Mouse (Mus musculus) mouse trophoblast stem cell (cell line): Measurements from ENCODE around the gene Sowahc.

Experiments used
- in situ Hi-C, 2 experiments: fragments of 300-500 bp; cut with MseI, MboI; formaldehyde crosslinking; loops; 2 replicates in 1 of 2; 3 replicates in 1 of 2; pipeline ENCODE4 v1.15.1; 2025

Gene Sowahc

DNA sequence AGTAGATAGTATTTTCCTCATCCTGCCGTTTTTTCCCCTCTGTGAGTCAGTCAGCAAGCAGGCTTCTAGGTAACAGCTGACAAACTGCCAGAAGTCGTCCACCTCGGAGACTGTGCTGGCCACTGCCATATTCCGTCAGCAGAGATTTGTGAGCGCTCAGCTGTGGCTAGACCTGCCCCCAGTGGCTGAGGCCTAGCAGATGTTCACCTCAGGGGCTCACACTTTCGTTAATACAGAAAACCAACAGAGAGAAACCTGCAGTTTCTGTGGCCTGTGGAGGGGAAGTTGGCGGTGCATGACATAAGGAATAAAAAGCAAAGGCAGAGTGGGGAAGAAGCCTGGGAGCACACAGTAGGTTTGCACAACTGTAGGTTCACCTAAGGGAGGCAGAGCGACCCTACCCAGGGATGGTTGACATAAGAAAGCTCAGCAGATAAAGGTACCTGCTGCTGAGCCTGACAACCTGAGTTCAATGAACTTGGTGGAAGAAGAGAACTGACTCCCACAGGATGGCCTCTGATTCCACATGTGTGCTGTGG lies 31.9 kb downstream of the Sowahc start:
- in situ Hi-C loops, result no loop called here

DNA sequence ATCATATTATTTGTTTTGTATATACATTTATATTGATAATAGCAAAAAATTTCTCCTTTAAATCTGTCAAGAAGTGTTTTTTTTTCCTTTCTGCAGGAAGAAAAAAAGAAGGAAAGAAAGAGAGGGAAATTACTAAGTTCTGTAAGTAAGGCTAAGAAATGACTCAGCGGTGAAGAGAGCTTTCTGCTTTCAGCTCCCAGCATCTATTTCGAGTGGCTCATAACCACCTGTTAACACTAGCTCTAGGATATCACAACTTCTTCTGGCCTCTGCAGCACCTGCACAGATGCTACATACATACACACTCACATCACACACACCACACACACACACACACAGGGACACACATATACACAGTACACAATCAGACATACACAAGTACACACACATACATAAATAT lies 34.8 kb downstream of the Sowahc start:
- in situ Hi-C loops, result no loop called here

DNA sequence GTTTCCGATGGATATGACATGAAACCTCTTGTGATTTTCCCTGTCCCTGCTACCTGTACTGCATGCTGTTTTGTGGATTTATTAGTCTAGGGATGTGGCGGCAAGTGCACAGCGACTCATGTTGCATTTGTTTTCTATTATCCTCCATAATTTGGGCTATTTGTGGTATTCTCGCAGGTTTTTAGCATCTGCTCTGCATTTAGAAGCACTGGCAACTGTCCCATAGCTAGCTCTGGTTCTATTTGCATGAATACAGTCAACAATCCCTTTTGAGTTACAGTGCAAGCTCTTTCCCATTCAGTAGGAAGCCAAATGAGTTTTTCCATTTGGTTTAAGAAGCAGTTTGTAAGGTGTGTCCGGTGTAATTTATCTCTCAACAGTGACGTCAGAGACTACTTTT lies 37.8 kb downstream of the Sowahc start:
- in situ Hi-C loops, result no loop called here

DNA sequence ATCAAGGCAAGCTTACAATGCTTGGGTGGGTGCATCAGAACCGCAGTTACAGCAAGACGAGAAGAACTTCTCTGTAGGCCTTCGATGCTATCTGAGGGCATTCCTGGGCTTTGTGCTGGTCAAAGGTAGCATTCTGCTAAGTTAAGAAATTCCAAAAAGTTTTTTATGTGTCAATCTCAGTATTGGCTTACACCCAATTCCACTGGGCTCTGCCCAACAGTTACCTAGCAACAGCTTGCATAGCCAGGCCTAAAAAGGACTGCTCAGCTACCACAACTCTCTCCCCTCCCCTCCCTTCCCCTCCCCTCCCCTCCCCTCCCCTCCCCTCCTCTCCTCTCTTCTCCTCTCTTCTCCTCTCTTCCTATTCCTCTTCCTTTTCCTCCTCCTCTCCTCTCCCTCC lies 39.9 kb downstream of the Sowahc start:
- in situ Hi-C loops, result no loop called here

DNA sequence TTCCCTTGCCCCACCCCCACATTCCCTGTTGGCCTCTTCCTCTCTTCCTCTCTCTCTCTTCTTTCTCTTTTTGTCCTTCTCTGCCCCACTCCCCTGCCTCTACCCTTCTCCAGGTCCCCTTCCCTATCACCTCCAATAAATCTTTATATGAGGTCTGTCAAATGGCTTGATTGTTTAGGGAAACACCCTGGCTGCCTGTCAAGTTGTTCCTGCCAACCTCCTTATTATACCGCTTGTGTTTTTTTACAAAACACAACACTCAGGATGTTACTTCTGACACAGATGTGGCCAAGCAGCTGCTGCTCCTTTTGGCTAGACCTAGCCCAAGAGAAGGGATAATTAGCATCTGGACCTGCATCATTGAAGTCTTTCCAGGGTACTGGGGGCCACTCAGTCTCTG lies 40.3 kb downstream of the Sowahc start:
- in situ Hi-C loops, result no loop called here

DNA sequence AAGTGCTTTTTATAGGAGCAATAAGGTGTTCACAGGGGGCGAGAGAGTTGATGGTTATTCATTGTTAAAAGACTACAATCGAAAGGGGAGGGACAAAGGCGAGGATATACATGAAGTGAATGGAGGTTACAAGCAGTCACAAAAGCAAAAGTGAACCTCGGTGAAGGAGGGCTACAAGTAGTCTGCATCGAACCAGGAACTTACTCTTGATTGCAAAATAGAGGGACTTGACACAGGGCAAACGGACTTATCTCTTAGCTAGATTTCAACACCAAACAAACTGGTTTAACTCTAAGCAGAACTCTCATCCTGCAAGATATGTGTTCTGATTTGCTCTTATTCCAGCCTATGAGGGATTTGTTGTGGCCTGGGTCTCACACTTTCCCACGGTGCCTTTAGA lies 41.2 kb downstream of the Sowahc start:
- in situ Hi-C loops, result no loop called here

DNA sequence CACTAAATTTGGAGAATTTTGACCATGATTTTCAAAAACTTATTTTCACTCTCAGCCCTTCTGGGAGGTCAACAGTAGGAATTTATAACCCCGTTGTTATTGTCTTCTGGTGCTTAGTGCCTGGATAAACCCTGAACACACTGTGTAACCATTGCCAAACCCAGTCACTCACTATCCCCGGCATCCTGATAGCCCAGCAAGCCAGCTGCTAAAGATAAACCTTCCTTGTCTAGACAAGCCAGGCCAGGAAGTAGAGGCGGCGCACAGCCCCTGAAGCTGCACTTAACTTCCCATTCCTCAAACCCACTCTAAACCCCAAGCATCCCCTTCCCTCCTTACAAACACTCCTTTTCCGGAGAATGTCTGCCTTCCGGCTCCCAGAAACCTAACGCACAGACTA lies 43.3 kb downstream of the Sowahc start:
- in situ Hi-C loops, result no loop called here

DNA sequence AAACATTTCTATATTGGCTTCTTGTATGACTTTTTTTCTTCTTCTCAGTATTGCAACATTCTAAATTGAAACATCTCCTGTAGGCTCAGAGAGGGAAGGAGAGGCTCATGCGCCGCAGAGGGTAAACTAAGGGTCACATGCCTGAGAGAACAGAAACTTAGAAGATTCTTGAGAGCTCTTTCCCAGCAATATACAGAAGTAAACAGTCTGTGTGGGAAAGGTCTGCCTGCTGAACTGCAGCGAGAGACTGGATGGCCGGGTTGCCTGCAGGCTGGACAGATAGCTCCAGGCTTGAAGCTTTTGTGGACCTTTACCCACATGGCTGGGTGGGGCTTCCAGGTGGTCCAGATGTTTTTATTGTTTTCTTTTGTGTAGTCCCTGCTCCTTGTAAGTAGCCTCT lies 43.9 kb downstream of the Sowahc start:
- in situ Hi-C loops, result no loop called here

DNA sequence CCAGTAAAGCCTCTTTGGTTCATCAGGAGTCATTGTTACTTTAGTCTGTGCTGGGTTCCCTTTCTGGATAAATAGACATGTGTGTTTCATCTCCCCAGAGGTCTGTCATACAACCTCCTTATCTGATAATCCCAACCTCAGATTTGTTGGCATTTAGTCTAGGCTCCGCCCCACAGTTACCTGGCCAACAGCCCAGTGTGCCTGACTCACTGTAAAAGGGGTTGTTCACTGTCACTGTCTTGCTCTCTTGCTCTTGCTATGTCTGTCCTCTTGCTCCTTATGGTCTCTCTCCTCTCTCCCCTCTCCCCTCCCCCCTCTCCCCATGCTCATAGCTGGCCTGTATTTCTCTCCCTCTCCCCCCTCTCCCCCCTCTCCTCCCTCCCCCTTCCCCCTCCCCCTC lies 44.3 kb downstream of the Sowahc start:
- in situ Hi-C loops, result no loop called here

DNA sequence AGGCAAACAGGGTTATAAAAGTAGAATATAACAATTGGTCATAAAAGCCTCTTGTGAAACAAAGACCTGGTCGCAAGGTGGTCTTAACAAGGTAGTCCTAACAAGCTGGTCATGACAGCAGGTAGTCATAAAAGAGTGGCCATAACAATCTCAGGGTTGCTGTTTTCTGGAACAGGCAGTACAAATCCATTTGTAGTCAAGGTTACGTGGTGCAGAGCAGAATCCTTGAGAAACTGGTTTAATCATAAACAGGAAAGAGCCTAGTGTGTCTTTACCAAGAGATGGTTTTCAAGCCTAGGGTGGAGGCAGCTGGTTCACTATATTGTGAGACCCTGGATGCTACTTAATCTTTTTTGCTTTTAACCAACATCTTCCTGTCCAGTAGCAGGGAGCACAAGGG lies 45.5 kb downstream of the Sowahc start:
- in situ Hi-C loops, result no loop called here

DNA sequence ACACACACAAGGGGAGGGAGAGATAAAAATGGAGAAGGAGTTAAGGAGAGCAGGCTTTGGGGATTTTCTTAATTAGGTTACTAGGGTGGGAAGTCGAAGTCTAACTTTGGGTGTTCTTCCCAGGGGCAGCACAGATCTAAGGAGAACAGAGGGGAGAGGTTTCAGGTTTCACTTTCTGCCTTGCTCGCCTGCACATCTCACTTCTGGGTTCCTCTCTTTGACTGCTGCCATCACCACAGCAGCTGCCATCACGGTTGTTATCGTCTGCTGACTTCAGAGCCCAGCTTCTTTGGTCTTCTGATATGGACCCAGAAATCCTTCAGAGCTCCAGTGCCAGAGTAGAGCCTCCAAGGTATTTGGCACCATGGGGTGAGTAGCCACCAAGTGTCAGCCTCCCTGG lies 46.4 kb downstream of the Sowahc start:
- in situ Hi-C loops, result no loop called here

DNA sequence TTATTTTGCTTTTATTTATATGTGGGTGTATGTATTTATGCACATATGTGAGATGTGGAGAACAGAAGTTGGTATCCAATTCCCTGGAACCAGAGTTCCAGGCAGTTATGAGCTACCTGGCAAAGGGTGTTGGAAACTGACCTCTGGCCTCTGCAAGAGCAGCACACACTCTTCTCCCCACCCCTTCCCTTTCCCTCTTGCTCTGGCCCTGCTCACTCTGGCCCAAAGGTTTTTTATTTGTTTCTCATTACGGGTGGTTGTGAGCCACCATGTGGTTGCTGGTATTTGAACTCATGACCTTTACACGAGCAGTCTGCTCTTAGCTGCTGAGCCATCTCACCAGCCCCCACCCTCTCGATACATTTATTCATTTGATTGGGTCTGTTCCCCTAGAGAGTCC lies 47.0 kb downstream of the Sowahc start:
- in situ Hi-C loops, result no loop called here

DNA sequence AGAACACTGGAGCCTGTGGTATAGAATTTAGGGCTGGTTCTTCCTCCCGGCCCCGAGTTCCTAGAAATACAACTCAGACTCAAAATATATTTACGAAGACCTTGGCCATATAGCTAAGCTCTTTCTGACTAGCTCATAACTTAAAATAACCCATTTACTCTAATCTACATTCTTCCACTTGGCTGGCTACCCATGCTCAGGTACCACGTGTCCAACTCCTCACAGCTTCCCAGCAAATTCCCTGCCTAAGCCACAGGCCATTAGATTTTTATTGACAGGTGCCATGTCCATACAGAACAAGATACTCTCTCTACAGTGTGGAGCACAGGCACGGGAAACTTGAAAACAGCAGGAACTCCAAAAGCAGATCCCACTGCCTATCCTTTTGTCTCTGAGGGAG lies 54.0 kb downstream of the Sowahc start:
- in situ Hi-C loops, result loop anchor here (25.0 kb wide), 2 partner anchors 113 to 463 kb away; partner anchors contain the start of gene Sh3rf3 (in 1 of the 2)
